Mouse (Mus musculus): ENCODE measurements around the gene Dscaml1.

DNA sequence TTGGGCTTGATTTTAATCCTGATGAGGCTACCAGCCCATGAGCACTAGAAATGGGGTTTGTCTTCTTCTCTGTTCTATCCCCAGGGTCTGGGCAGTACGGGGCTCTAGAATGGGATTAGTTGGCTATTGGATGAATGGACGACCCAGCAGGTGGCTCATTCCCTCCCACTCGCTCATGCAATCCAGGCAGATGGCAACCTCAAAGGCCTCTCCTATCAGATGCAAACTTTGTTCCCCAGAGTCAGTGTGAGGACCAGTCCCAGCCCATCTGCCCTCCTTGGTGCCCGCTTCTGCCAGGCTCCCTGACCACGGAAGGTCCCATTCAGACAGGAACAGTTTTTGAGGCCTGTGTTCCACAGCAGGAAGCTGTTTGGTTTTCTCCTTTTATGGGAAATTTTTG lies 123.4 kb downstream of the Dscaml1 start:
- no peak for TF ChIP-seq POLR2A (IDR thresholded peaks at IDR 0.05; ENCODE audit: borderline replicate concordance, extremely low read depth, low read depth, low read length)
- no peak for TF ChIP-seq CTCF (IDR thresholded peaks at IDR 0.05; ENCODE audit: insufficient read depth, low read length)

All from lung, adult 2 months (tissue).